Mouse (Mus musculus) CH12.LX (cell line): ENCODE results near the gene Plp2.

Experiments used
- BHLHE40 ChIP-seq: IDR thresholded peaks from 2 replicates; pipeline ENCODE4 v1.6.1; 2011; ENCODE audit warnings: mild to moderate bottlenecking, low read depth, low read length, improper control_type of control experiment
- CTCF ChIP-seq, 2 experiments: IDR thresholded peaks in 1 of 2; conservative IDR thresholded peaks in 1 of 2; 2 replicates each; pipeline ENCODE4 v1.5.1; 2011 to 2012; ENCODE audit warnings: low read depth in 2 of 2, low read length in 2 of 2, improper control_type of control experiment in 1 of 2, inconsistent platforms in 1 of 2, mild to moderate bottlenecking in 1 of 2, moderate library complexity in 1 of 2
- E2F4 ChIP-seq: IDR thresholded peaks from 2 replicates; pipeline ENCODE4 v1.6.1; 2011; ENCODE audit warnings: low read depth, low read length, improper control_type of control experiment; ENCODE audit not compliant: insufficient replicate concordance
- EP300 ChIP-seq: IDR thresholded peaks from 2 replicates; pipeline ENCODE4 v1.6.1; 2011; ENCODE audit warnings: low read length, improper control_type of control experiment
- MAZ ChIP-seq: IDR thresholded peaks from 2 replicates; pipeline ENCODE4 v1.6.1; 2012; ENCODE audit warnings: low read depth, mild to moderate bottlenecking, inconsistent platforms, low read length, improper control_type of control experiment, moderate library complexity
- POLR2A ChIP-seq: IDR thresholded peaks from 2 replicates; pipeline ENCODE4 v1.6.1; 2011; ENCODE audit warnings: low read depth, mild to moderate bottlenecking, improper control_type of control experiment, low read length
- POLR2AphosphoS2 ChIP-seq: IDR thresholded peaks from 2 replicates; pipeline ENCODE4 v1.6.1; 2011; ENCODE audit warnings: low read depth, low read length, improper control_type of control experiment
- TCF12 ChIP-seq: IDR thresholded peaks from 2 replicates; pipeline ENCODE4 v1.6.1; 2014; ENCODE audit warnings: low read depth, mild to moderate bottlenecking, inconsistent platforms, low read length, improper control_type of control experiment
- USF1 ChIP-seq: IDR thresholded peaks from 2 replicates; pipeline ENCODE4 v1.6.1; 2014; ENCODE audit warnings: low read depth, mild to moderate bottlenecking, inconsistent platforms, low read length, improper control_type of control experiment
- USF2 ChIP-seq: conservative IDR thresholded peaks from 2 replicates; pipeline ENCODE4 v1.6.1; 2011; ENCODE audit warnings: low read depth, low read length, improper control_type of control experiment
- ZNF384 ChIP-seq: IDR thresholded peaks from 2 replicates; pipeline ENCODE4 v1.6.1; 2012; ENCODE audit warnings: low read depth, low read length, improper control_type of control experiment, inconsistent platforms

DNA sequence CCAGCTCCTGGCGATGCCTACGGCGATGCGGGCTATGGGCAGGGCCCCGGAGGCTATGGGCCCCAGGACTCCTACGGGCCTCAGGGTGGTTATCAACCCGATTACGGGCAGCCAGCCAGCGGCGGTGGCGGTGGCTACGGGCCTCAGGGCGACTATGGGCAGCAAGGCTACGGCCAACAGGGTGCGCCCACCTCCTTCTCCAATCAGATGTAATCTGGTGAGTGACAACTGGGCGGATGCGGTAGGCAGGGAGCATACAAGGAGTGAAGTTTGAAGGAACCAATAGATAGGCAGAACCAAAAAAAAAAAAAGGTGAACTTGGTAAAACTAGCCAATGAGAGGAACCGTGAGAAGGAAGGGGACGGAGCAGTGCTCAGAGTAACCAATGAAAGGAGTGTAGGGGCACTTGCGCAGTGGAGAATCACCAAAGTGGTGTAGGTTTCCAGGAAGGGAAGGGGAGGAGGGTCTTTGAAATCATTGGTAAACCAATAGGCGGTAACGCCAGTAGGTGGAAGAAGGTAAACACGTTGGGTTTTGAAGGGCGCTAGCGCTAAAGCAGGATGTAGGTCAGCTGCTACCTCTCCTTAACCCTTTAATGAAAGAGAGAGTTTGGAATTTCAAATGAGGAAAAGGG is 22.4 kb downstream of the Plp2 start:
- TF ChIP-seq CTCF (conservative IDR thresholded peaks at IDR 0.05 in 1 of 2, IDR thresholded peaks at IDR 0.05 in 1 of 2; ENCODE audit: low read depth in 2 of 2, low read length in 2 of 2) (peak in 1 of 2 experiments; percentile 63; a peak in 2 of 4 replicates), BHLHE40 (no peak), USF2 (no peak), EP300 (no peak), ZNF384 (peak; percentile 100), USF1 (no peak), E2F4 (no peak), POLR2A (peak; percentile 68), TCF12 (no peak; the same call in 1 of the 2 replicates), MAZ (no peak), POLR2AphosphoS2 (no peak)
